In genomic region chr11:77981609-77982440, GRCm38 (mm10) we compare ENCODE assay signal across 8 mouse cellular contexts. TPM values are rescaled to one million over a fixed set of nuclear protein-coding genes. Genes with fewer than 3 reads are reported as not detected.
DNase-seq lines count a peak whose midpoint lies in the region; ATAC-seq and TF ChIP-seq lines count a peak whose summit lies in the region.

No protein-coding gene starts in this region.

- peak overlapping the region; percentile 52 for H3K4me2 ChIP-seq in embryonic facial prominence, embryonic 15.5 days (replicated peaks)
- peak overlapping the region; percentile 56 for H3K4me2 ChIP-seq in limb, embryonic 14.5 days (replicated peaks; ENCODE audit: low read depth, low read length, severe bottlenecking)
- peak overlapping the region; percentile 48 for H3K4me2 ChIP-seq in midbrain, postnatal 0 days (ENCODE audit: low read depth, low read length, poor library complexity, severe bottlenecking)

- under 1% methylated on average over 29 of the region's 29 CpGs for WGBS in bone marrow, adult 2 months
- 1% methylated on average over 29 of the region's 29 CpGs for WGBS in embryonic facial prominence, embryonic 15.5 days
- 1% methylated on average over 29 of the region's 29 CpGs for WGBS in limb, embryonic 14.5 days
- WGBS in midbrain, postnatal 0 days = under 1% methylated on average over 29 of the region's 29 CpGs

- ATAC-seq in embryonic facial prominence, embryonic 15.5 days (ENCODE audit: insufficient number of reproducible peaks, low FRiP score, low TSS enrichment, low read depth) = peak; percentile 90
- peak; percentile 87 for ATAC-seq in limb, embryonic 14.5 days (ENCODE audit: low FRiP score, low read depth)
- ATAC-seq in midbrain, postnatal 0 days (ENCODE audit: low FRiP score) = peak; percentile 88

- no peaks in the 10 kb centered on the region for H3K9me3 ChIP-seq in embryonic facial prominence, embryonic 15.5 days (replicated peaks)
- H3K9me3 ChIP-seq in limb, embryonic 14.5 days (ENCODE audit: control insufficient read depth, low read length) = no peaks in the 10 kb centered on the region
- H3K9me3 ChIP-seq in midbrain, postnatal 0 days (ENCODE audit: low read length) = no peaks in the 10 kb centered on the region

- TF ChIP-seq POLR2A in bone marrow, adult 2 months (IDR thresholded peaks at IDR 0.05; ENCODE audit: borderline replicate concordance, control insufficient read depth, low read depth, low read length) = 0 out of 2 replicates have a peak, but pooled peaks have one; percentile 1
- TF ChIP-seq POLR2A in limb, embryonic 14.5 days (IDR thresholded peaks at IDR 0.05; ENCODE audit: borderline replicate concordance, extremely low read depth, insufficient read depth, insufficient read length) = peak; percentile 73; the same call in 1 of the 2 replicates

- peak overlapping the region; percentile 31; the same call in 1 of the 2 replicates for H3K9ac ChIP-seq in embryonic facial prominence, embryonic 15.5 days
- H3K9ac ChIP-seq in limb, embryonic 14.5 days (ENCODE audit: low read depth, low read length, severe bottlenecking) = peak overlapping the region; percentile 51
- H3K9ac ChIP-seq in midbrain, postnatal 0 days (replicated peaks; ENCODE audit: low read length, poor library complexity, severe bottlenecking) = peak overlapping the region; percentile 71

- H3K36me3 ChIP-seq in embryonic facial prominence, embryonic 15.5 days = peaks cover 6% of the 10 kb centered on the region
- peaks cover 12% of the 10 kb centered on the region for H3K36me3 ChIP-seq in limb, embryonic 14.5 days (ENCODE audit: control insufficient read depth, insufficient read depth, low read length)
- peaks cover 15% of the 10 kb centered on the region for H3K36me3 ChIP-seq in midbrain, postnatal 0 days (ENCODE audit: insufficient read depth, low read length)

- H3K27me3 ChIP-seq in embryonic facial prominence, embryonic 15.5 days = peaks cover 13% of the 10 kb centered on the region
- H3K27me3 ChIP-seq in limb, embryonic 14.5 days (ENCODE audit: control insufficient read depth, insufficient read depth, low read length) = no peaks in the 10 kb centered on the region
- H3K27me3 ChIP-seq in midbrain, postnatal 0 days (ENCODE audit: insufficient read depth, low read length) = no peaks in the 10 kb centered on the region

- peaks cover 1% of the 10 kb centered on the region; the same call in 1 of the 2 replicates for H3K4me1 ChIP-seq in bone marrow, adult 2 months (ENCODE audit: control insufficient read depth, insufficient read depth, low read length)
- peaks cover 14% of the 10 kb centered on the region for H3K4me1 ChIP-seq in embryonic facial prominence, embryonic 15.5 days
- H3K4me1 ChIP-seq in limb, embryonic 14.5 days (ENCODE audit: control insufficient read depth, insufficient read depth, low read length) = peaks cover 10% of the 10 kb centered on the region; the same call in 1 of the 2 replicates
- H3K4me1 ChIP-seq in midbrain, postnatal 0 days (ENCODE audit: insufficient read depth, low read length) = no peaks in the 10 kb centered on the region

- peak overlapping the region; percentile 73 for H3K4me3 ChIP-seq in bone marrow, adult 2 months (replicated peaks; ENCODE audit: control insufficient read depth, low read depth, low read length)
- peak overlapping the region; percentile 99 for H3K4me3 ChIP-seq in embryonic facial prominence, embryonic 15.5 days (replicated peaks)
- peak overlapping the region; percentile 99 for H3K4me3 ChIP-seq in limb, embryonic 14.5 days (replicated peaks; ENCODE audit: low read length)
- peak overlapping the region; percentile 86 for H3K4me3 ChIP-seq in midbrain, postnatal 0 days (ENCODE audit: low read depth, low read length)

- H3K27ac ChIP-seq in bone marrow, adult 2 months (ENCODE audit: control insufficient read depth, insufficient read depth, low read depth, low read length, poor library complexity) = peak overlapping the region; percentile 90
- H3K27ac ChIP-seq in embryonic facial prominence, embryonic 15.5 days (replicated peaks) = peak overlapping the region; percentile 95
- peak overlapping the region; percentile 89 for H3K27ac ChIP-seq in limb, embryonic 14.5 days (replicated peaks; ENCODE audit: low read depth, low read length)
- peak overlapping the region; percentile 98 for H3K27ac ChIP-seq in midbrain, postnatal 0 days (ENCODE audit: low read depth, low read length)

- peak; percentile 98 for DNase-seq in A20 (ENCODE audit: low read depth, low spot score)
- DNase-seq in heart, adult 8-10 months (ENCODE audit: low spot score) = peak; percentile 98
- peak; percentile 99 for DNase-seq in kidney, adult 9 months
- DNase-seq in limb, embryonic 14.5 days (ENCODE audit: low spot score) = peak; percentile 100
- DNase-seq in midbrain, postnatal 0 days (ENCODE audit: low spot score) = peak; percentile 100
- DNase-seq in spleen, postnatal 14 days (ENCODE audit: low spot score in 2 of 2) = peak; percentile 73 to 87

- TF ChIP-seq CTCF in bone marrow, adult 2 months (IDR thresholded peaks at IDR 0.05; ENCODE audit: control insufficient read depth, insufficient read depth, low read length) = no peak
- no peak for TF ChIP-seq CTCF in midbrain, postnatal 0 days (IDR thresholded peaks at IDR 0.05)

RNA-seq across cellular contexts. Expression of gene Phf12, which starts 0.7 kb away (rescaled TPM):
- polyA plus RNA-seq in bone marrow, adult 2 months (2011; ENCODE audit: insufficient read depth, insufficient read length, low replicate concordance, missing spikeins) = 41.8 and 59.4 TPM in 2 replicates
- 16.8 and 18.4 TPM in 2 replicates for polyA plus RNA-seq in embryonic facial prominence, embryonic 15.5 days (2015; fragmentation: Nextera tagmentation; extraction: Ambion mirVana)
- 10 to 100 TPM; 24.8 to 27.5 (median 26.0) TPM for total RNA-seq in heart, adult 8-10 months (2022)
- polyA plus RNA-seq in limb, embryonic 14.5 days (2012; rRNA removed) = 81.2 and 85.8 TPM in 2 replicates
- polyA plus RNA-seq in limb, embryonic 14.5 days (2014; fragmentation: Nextera tagmentation; extraction: Ambion mirVana) = 18.3 and 19.7 TPM in 2 replicates
- total RNA-seq in midbrain, postnatal 0 days (2014; rRNA removed) = 31.6 and 53.9 TPM in 2 replicates
- polyA plus RNA-seq in midbrain, postnatal 0 days (2015; fragmentation: Nextera tagmentation; extraction: Ambion mirVana) = 9.3 and 9.9 TPM in 2 replicates

RNA-seq across cellular contexts. Expression of gene Dhrs13, which starts 50.3 kb away (rescaled TPM):
- 6.5 and 10.8 TPM in 2 replicates for polyA plus RNA-seq in bone marrow, adult 2 months (2011; ENCODE audit: insufficient read depth, insufficient read length, low replicate concordance, missing spikeins)
- polyA plus RNA-seq in embryonic facial prominence, embryonic 15.5 days (2015; fragmentation: Nextera tagmentation; extraction: Ambion mirVana) = 18.5 and 19.7 TPM in 2 replicates
- total RNA-seq in heart, adult 8-10 months (2022) = 1 to 10 TPM; 2.8 to 5.1 (median 4.2) TPM
- 14.7 and 18.2 TPM in 2 replicates for polyA plus RNA-seq in limb, embryonic 14.5 days (2012; rRNA removed)
- 22.4 and 23.6 TPM in 2 replicates for polyA plus RNA-seq in limb, embryonic 14.5 days (2014; fragmentation: Nextera tagmentation; extraction: Ambion mirVana)
- 69.3 and 77.7 TPM in 2 replicates for total RNA-seq in midbrain, postnatal 0 days (2014; rRNA removed)
- polyA plus RNA-seq in midbrain, postnatal 0 days (2015; fragmentation: Nextera tagmentation; extraction: Ambion mirVana) = 61.9 and 62.1 TPM in 2 replicates

RNA-seq across cellular contexts. Expression of gene Sez6, which starts 51.2 kb away (rescaled TPM):
- 0.43 and 0.67 TPM in 2 replicates for polyA plus RNA-seq in bone marrow, adult 2 months (2011; ENCODE audit: insufficient read depth, insufficient read length, low replicate concordance, missing spikeins)
- 0.60 and 1.3 TPM in 2 replicates for polyA plus RNA-seq in embryonic facial prominence, embryonic 15.5 days (2015; fragmentation: Nextera tagmentation; extraction: Ambion mirVana)
- under 1 TPM; 0.19 to 0.84 (median 0.52) TPM for total RNA-seq in heart, adult 8-10 months (2022)
- polyA plus RNA-seq in limb, embryonic 14.5 days (2012; rRNA removed) = 1.2 and 1.4 TPM in 2 replicates
- 0.98 and 1.2 TPM in 2 replicates for polyA plus RNA-seq in limb, embryonic 14.5 days (2014; fragmentation: Nextera tagmentation; extraction: Ambion mirVana)
- 160 and 173 TPM in 2 replicates for total RNA-seq in midbrain, postnatal 0 days (2014; rRNA removed)
- 121 and 125 TPM in 2 replicates for polyA plus RNA-seq in midbrain, postnatal 0 days (2015; fragmentation: Nextera tagmentation; extraction: Ambion mirVana)

RNA-seq across cellular contexts. Expression of gene Flot2, which starts 55.9 kb away (rescaled TPM):
- polyA plus RNA-seq in bone marrow, adult 2 months (2011; ENCODE audit: insufficient read depth, insufficient read length, low replicate concordance, missing spikeins) = 21.1 and 44.1 TPM in 2 replicates
- 65.5 and 65.7 TPM in 2 replicates for polyA plus RNA-seq in embryonic facial prominence, embryonic 15.5 days (2015; fragmentation: Nextera tagmentation; extraction: Ambion mirVana)
- 10 to 100 TPM; 53.5 to 62.6 (median 56.4) TPM for total RNA-seq in heart, adult 8-10 months (2022)
- 68.5 and 81.2 TPM in 2 replicates for polyA plus RNA-seq in limb, embryonic 14.5 days (2012; rRNA removed)
- polyA plus RNA-seq in limb, embryonic 14.5 days (2014; fragmentation: Nextera tagmentation; extraction: Ambion mirVana) = 49.1 and 53.8 TPM in 2 replicates
- 67.3 and 87.1 TPM in 2 replicates for total RNA-seq in midbrain, postnatal 0 days (2014; rRNA removed)
- polyA plus RNA-seq in midbrain, postnatal 0 days (2015; fragmentation: Nextera tagmentation; extraction: Ambion mirVana) = 92.7 and 97.9 TPM in 2 replicates

Comparison
In these comparisons a context has a peak if more than half of its experiments do, and no peak if none do; other contexts are left out.
1. Peak in every context shown above with its lines: DNase-seq, ATAC-seq, H3K4me3 ChIP-seq and H3K27ac ChIP-seq.
2. RNA of gene Sez6, which starts 51.2 kb away (polyA plus RNA-seq): 121 to 125 TPM in midbrain, postnatal 0 days; 0.98 to 1.4 TPM in limb, embryonic 14.5 days, 0.60 to 1.3 TPM in embryonic facial prominence, embryonic 15.5 days and 0.43 to 0.67 TPM in bone marrow, adult 2 months; every median in the first group is over 10 times any median in the second.